Mouse (Mus musculus) lung, adult 18-20 months (tissue): Measurements from ENCODE around the gene Cog4.
"Not testable (repeated sequence)": the region's sequence is repeated elsewhere in the genome, so short reads cannot be mapped to it uniquely, and the experiment has no call there.

Experiments used
- DNase-seq, 2 experiments: peaks; one replicate each; pipeline ENCODE4 v3.0.0; 2022; ENCODE audit warnings: mixed read lengths in 2 of 2

Gene Cog4

GRCm38 (mm10) chr8:110831956-110832355 lies 14.4 kb upstream of the Cog4 start:
- DNase-seq: no peak

- DNase-seq: no peak
Observed at GRCm38 (mm10) chr8:110842012-110842574, 4.3 kb upstream of the Cog4 start.

GRCm38 (mm10) chr8:110843207-110843606 lies 3.2 kb upstream of the Cog4 start:
- no peak for DNase-seq

- DNase-seq: no peak
Observed at GRCm38 (mm10) chr8:110844941-110845340, 1.5 kb upstream of the Cog4 start.

- DNase-seq: no peak
Observed at GRCm38 (mm10) chr8:110845821-110846404, 487 bp upstream of the Cog4 start.

- no peak for DNase-seq
Observed at GRCm38 (mm10) chr8:110847171-110847549, 760 bp downstream of the Cog4 start.

- DNase-seq: peak; percentile 20 to 38
Observed at GRCm38 (mm10) chr8:110847645-110848495, 1.5 kb downstream of the Cog4 start.

- DNase-seq: no peak
Observed at GRCm38 (mm10) chr8:110851186-110851585, 4.8 kb downstream of the Cog4 start.

GRCm38 (mm10) chr8:110856073-110856472 lies 9.7 kb downstream of the Cog4 start:
- DNase-seq: not testable (repeated sequence)

GRCm38 (mm10) chr8:110856760-110857461 lies 10.5 kb downstream of the Cog4 start:
- no peak for DNase-seq

GRCm38 (mm10) chr8:110859651-110860501 lies 13.5 kb downstream of the Cog4 start:
- no peak for DNase-seq

GRCm38 (mm10) chr8:110861347-110862025 lies 15.1 kb downstream of the Cog4 start:
- DNase-seq: not testable (repeated sequence)

GRCm38 (mm10) chr8:110870501-110870900 lies 24.1 kb downstream of the Cog4 start:
- DNase-seq: no peak

GRCm38 (mm10) chr8:110877862-110878261 lies 31.5 kb downstream of the Cog4 start:
- DNase-seq: no peak

- no peak for DNase-seq
Observed at GRCm38 (mm10) chr8:110881741-110882310, 35.4 kb downstream of the Cog4 start.

GRCm38 (mm10) chr8:110883824-110884223 lies 37.4 kb downstream of the Cog4 start:
- DNase-seq: no peak

GRCm38 (mm10) chr8:110886634-110887033 lies 40.2 kb downstream of the Cog4 start:
- DNase-seq: no peak

- no peak for DNase-seq
Observed at GRCm38 (mm10) chr8:110887551-110887950, 41.2 kb downstream of the Cog4 start.

- no peak for DNase-seq
Observed at GRCm38 (mm10) chr8:110888441-110888840, 42.0 kb downstream of the Cog4 start.

GRCm38 (mm10) chr8:110888860-110889259 lies 42.5 kb downstream of the Cog4 start:
- DNase-seq: no peak

- no peak for DNase-seq
Observed at GRCm38 (mm10) chr8:110889904-110890470, 43.6 kb downstream of the Cog4 start.
